Mouse (Mus musculus) kidney, adult 2 months (tissue): ENCODE measurements around the gene Pm20d1.

Source experiments
- CTCF ChIP-seq: fragments of 200-500 bp; conservative IDR thresholded peaks from 2 replicates; pipeline ENCODE4 v1.5.1; 2011; ENCODE audit warnings: low read depth, mild to moderate bottlenecking, control low read depth, low read length, moderate library complexity, mixed read lengths; ENCODE audit not compliant: insufficient read depth, insufficient read length
- POLR2A ChIP-seq: fragments of 200-500 bp; IDR thresholded peaks from one replicate; pipeline ENCODE4 v1.6.1; 2011; ENCODE audit warnings: low read depth, low read length, control low read depth

GRCm38 (mm10) chr1:131867946-131868290 is 70.7 kb downstream of the Pm20d1 start:
- TF ChIP-seq CTCF (no peak), POLR2A (no peak)
